Mouse (Mus musculus): ENCODE measurements around the gene Tk2.
"Not testable (repeated sequence)": the region's sequence is repeated elsewhere in the genome, so short reads cannot be mapped to it uniquely, and the experiment has no call there.

The Tk2 gene

DNA sequence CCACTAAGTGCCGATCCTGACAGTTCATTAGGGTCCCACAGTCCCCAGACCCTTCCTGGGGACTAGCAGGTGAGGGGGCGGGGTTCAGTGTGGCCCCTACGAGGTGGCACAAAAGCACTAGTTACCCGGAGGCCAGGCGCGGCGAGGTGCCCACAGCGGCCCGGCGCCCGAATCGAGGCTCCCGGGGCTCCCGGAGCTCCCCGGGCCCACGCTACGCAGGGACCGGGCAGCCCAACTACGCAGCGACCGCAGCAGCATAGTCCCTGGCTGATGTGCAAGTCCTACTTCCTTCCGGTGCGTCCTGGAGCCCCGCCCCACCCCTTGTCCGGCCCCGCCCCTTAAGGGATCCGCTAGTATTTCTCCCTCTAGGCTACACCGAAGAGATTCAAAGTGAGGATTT, at the start of gene Tk2:
TSS of gene Tk2 (minus strand) at position 283 of the 400 bp plus-strand sequence.
- peak; percentile 69 to 73 for DNase-seq (ENCODE audit: low spot score in 2 of 2)

DNA sequence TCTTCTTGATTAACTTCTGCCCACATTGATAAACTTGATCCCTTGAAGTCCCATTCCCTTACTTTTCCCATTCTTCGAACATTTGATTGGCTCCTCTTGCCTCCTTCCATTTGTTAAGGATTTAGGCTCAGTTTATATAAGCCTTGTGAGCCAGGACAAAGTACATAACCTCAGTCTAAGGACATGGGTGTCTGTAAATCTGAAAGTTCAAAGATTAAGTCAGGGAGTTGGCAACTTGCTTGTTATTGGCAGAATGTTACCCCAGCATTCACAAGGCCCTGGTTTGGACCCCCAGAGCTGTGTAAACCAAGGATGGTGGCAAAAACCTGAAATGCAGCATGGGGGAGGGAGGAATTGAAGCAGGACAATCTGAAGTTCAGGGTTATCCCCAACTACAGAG, 46.0 kb upstream of the Tk2 start:
- DNase-seq (ENCODE audit: low spot score in 2 of 2), result no peak

DNA sequence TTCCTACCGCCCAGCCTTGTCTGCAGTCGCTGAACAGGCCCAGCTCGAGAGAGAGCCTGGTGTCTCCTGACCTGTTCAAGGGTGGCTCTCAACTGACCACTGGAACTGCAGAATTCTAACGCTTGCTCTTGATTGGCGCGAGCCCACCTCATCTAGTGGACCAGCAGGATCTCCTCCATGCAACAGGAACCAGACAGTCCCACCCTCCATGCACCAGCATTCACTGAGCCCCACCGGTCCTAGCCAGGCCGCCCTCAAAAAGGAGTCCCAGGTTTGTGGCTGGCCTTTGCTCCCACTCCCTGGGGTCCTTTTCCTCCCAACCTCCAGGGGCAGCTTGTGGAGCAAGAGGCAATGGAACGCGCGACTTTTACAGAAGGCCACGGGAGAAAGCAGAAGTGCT, 44.7 kb upstream of the Tk2 start, which contains the start of gene Cmtm2a:
TSS of gene Cmtm2a (minus strand) at position 101 of the 400 bp plus-strand sequence.
- DNase-seq (ENCODE audit: low spot score in 2 of 2), result not testable (repeated sequence)

DNA sequence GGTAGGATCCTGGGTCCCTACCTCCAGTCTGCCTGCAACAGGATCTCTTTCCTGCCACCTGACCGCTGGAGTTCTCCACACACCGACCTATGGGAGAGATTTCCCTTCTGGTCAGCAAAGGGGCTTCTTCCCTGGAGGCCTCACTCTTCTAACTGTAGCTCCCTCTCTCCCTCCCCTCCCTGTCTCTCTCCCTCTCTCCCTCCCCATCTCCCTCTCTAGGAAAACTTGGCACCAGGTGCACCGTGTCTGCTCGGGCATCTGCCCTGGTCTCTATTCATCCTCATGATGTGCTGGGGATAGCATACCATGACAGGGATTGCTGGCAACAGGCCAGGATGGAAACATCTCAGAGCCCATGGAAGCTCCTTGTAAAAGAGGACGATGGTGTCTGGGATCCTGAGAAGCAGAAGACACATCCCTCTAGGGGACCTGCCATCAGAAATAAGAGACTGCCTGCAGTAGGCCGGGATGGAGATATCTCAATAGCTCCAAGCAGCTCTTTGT, 20.6 kb upstream of the Tk2 start:
- no peak for DNase-seq (ENCODE audit: low spot score in 2 of 2)

DNA sequence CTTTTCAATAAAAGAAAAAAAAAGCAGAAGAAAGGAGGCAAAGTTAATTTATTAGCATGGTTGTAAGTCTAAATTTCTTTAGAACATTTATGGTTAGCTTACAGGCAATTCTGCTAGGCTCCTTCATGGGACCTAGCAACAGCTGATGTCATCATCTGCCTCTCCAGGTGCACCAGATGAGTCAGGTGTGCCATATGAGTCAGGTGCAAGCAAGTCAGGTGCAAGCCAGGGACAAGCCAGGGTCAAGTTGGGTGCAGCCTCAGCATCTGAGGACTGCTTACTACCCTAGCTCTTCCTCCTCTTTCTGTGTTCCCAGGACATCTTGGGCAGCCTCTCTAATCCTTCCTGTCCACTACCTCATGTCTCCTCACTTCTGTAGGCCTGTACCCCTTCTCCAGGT, 20.0 kb upstream of the Tk2 start:
- DNase-seq (ENCODE audit: low spot score in 2 of 2), result no peak

DNA sequence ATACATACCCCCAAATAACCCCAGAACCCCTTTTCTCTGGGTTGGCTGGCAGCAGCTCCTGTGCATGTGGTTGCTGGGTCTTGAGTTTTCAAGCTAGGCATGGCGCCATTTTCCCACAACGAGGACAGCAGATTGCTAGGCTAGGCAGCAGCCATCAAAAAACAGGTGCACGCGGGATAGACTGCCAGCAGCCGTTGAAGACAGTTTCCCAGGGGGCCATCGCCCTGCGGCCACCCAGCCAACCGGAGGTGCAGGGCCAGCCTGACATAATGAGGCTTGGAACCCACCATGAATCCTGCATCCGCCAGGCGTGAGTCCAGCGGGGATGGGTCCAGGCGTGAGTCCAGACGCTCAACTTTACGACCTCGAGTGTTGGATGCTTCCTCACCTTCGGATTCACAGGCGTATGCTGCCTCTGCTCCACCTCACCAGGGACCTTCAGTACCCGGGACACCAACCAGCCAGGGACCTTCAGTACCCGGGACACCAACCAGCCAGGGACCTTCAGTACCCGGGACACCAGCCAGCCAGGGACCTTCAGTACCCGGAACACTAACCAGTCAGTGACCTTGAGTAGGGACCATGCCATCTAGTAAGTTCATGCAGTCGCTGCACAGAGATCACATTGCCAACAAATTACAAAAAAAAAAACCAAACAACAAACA, 16.0 kb upstream of the Tk2 start:
- not testable (repeated sequence) for DNase-seq (ENCODE audit: low spot score in 2 of 2)

DNA sequence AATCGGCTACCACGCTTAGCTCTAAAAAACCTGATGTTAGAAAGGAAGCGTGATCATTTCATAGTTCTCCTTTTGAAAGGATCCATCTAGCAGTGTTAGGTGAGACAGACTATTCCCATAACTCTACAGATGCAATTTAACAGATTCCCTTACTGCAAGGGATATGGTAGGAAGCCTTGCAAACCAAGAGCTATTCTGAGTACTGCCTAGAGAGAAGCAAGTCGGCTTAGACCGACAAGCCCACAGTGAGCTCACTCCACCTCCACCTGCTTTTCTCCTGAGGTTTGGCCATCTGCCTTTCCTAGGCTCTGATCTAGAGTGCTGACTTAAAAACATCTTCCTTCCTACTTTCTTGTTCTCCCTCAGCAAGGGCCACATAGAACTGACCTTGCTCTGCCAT, 13.4 kb upstream of the Tk2 start:
- not testable (repeated sequence) for DNase-seq (ENCODE audit: low spot score in 2 of 2)

DNA sequence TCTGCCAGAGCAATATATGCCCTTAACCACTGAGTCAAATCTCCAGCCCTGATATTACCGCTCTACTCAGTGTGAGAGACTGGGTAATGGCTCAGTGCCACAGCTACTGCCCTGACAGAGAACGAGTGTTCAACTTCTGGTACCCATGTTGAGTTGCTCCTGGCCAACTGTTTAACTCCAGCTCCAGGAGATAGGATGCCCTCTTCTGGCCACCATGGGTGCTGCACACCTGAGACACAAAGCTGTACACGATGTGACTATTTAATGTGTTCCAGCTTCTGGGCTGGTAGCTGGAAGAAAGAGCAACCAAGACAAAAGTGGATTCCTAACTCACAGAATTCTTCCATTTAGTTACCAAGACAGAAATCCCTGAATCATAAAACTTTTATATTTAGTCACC, 4.7 kb upstream of the Tk2 start:
- peak in 1 of 2 experiments; percentile 14 for DNase-seq (ENCODE audit: low spot score in 2 of 2)

DNA sequence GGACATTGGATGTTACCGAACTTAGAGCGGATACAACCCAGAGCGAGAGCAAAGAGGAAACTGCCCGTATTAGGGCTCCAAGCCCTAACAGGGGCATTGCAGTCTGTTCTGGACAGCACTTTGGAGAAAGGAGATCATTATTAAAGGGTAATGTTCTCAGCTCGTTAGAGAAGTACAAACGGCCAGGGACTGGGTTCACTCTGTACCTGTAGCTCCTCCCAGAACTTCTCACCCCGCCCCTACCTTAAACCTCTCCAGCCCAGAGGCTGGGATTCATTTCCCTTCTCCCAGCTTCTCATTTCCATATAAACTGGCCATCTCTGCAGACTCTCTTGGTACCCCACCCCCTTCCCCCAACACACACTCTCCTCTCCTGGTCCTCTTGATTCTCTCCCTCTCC, 3.1 kb upstream of the Tk2 start:
- no peak for DNase-seq (ENCODE audit: low spot score in 2 of 2)

DNA sequence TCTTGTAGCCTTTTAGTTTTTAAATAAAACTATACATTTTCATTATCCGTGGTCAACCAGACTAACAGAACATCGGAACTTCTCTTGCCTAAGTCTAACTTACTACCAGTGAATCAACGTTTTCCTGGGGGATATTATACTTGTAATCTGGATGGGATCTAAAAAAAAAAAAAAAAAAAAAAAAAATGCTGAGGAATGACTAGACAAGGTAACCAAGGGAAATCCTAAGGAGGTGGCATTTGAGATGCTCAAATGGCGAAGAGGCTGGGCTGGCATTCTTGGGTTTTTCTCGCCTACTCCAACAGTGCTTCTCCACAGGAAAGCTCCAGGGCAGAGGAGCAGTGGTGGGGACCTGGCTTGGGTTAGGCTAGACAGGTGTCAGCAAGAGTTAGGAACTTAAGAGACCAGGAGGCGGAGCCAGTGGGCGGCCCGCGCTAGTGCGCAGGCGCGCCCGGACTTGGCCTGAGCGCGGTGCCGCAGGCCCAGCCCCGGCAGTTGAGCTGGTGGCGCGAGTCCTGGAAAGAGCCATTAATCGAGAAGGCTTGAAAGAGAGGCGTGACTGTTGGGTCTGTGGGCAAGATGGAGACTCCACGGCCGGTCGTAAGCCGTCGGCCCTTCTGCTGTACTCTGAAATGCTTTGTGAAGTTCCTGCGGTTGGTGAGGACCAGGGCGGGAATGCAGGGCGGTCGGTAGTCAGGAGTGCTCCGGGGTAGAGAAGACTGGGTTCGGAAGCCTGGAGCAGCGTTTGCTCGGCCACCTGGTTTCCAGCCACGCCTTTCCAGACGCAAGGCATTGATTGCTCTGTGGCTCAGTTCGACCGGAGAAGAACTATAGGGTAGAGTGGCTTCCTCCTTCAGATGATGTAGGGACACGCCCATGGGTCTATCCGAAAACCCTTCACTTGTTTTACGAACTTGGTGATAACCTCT, 2.3 kb upstream of the Tk2 start, which contains the start of gene Cklf:
TSS of gene Cklf (plus strand) at position 423 of the 929 bp plus-strand sequence.
- peak; percentile 78 to 81 for DNase-seq (ENCODE audit: low spot score in 2 of 2)

DNA sequence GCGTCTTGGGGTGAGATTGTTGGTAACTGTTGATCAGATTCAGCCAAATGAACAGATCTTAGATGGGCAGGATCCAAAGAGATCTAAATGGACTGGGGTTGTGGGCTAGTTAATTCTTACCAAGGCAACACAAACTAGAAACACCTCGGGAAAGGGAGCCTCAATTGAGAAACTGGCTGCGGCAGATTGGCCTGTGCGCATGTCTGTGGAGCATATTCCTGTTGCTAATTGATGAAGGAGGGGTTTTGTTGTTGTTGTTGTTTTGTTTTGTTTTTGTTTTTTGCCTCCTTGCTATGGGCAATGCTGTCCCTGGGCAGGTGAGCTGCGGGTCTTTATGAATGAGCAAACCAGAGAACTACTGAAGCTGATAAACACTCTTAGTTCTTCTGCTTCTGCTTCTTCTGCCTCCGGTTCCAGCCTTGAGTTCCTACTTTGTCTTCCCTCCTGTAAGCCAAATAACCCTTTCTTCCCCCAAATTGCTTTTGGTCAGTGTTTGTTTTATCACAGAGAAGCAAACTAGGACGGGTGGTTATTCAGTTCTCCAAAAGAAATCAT, 1.2 kb upstream of the Tk2 start:
- DNase-seq (ENCODE audit: low spot score in 2 of 2), result no peak

DNA sequence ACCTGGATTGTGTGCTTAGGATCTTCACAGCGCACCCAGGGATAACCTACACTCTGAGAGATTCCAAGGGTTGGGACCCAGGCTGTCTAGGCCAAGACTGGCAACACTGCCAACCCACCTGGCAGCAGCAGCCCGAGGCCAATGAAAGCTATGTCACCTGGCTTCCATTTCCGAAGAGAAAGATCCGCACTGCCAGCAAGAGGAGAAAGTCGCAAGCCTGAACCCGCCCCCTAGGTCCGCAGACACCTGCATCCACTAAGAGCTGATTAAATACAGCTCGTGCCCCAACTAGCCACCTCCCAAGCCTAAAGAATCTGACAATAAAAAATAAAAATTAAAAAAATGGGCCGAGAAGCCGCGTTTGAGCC, 466 bp downstream of the Tk2 start:
- DNase-seq (ENCODE audit: low spot score in 2 of 2), result no peak

DNA sequence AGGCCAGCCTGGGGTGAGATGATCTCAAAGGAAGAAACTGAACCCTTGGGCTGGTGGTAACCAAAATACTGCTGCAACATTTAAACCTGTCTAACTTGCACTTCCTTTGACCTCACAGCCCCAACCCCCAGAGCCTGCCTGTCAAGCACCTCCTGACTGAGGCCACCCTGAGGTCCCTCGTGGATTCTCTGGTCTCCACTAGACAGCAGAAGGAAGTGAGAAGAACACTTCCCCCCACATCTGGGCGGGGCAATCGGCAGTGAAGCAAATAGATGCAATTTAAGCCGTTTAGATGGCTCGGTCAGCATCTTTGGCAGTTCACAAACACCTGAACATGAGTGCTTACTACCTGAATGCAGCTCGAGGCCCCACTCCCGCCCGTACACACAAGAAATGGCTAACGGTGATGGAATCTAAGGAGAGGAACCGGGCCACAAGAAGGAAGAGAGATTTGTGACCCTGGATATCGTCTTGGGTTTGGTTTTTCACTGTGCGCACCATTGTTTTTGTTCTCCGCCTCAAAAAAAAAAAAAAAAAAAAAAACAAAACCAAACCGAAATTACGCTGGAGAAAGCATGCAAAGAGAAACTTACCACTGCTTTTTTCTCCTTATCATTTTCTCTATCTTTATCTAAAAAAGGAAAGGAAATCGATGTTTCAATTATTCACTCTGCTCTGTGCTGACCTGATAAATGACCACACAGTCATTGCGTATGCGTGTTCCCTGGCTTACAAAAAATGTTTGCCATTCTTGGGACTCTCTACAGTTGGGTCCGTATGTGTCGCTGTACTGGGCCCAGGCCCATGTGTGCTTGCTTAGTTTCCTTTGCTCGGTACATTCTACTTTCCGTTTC, 1.1 kb downstream of the Tk2 start:
- DNase-seq (ENCODE audit: low spot score in 2 of 2), result no peak

DNA sequence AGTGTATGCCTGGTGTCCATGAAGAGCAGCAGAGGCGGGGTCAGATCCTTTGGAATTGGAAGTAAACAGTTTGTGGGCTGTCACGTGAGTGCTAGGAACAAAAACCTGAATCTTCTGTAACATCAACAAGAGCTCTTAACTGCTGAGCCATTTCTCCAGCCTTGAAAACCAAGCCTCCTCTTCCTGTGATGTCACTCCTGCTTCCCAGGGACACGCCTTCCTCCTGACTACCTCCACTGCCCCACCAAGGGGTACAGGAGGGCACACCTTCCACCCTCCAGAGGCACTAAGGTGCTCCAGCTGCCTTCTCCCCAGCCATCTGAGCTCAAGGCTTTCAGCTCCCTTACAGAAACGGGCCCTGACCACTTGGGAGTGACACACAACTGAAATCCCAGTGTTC, 1.7 kb downstream of the Tk2 start:
- DNase-seq (ENCODE audit: low spot score in 2 of 2), result no peak

DNA sequence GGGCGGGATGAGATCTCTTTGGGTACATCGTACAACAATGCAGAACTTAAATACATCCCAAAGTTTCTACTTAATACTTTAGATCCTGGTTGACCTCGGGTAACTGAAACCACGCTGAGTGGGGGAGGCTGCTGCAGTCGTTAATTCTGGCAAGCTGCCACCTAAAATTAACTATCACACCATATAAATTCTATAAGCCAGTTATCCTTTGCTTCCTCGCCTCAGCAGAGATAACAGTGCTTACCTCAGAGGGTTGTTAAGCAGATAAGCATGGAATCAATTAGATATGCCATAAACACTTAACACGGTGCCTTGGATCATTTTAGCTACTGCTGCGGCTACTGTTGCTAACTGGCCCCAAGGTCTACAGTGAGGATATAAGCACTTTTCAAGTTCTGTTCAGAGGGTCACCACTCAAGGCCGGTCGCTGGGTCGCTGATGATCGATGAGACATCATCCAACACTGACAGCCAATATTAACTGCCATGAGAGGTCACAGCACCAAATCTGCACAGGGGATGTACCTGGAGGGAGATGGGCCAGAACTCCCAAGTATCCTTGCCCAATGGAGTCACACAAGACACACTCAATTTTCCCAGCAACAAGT, 6.2 kb downstream of the Tk2 start:
- no peak for DNase-seq (ENCODE audit: low spot score in 2 of 2)

DNA sequence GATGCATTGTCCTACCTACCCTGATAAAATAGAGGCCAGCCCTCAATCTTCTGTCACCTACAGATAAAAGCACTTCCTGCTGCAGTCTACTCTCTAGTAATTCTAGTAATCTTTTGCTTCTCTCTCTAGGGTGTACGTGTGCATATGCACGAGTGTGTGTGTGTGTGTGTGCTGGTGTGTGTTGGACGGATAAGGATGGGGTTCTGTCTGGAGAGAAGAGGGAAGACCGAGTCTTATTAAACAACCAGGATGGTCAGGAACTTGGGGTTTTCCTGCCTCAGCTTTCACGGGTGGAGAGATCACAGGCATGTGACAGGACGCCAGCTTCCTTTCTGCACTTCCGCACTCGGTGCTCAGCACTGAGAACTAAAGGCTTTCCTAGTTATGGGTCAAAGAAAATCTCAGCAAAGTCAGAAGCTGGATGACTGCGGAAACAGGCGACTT, 8.9 kb downstream of the Tk2 start:
- DNase-seq (ENCODE audit: low spot score in 2 of 2), result no peak

DNA sequence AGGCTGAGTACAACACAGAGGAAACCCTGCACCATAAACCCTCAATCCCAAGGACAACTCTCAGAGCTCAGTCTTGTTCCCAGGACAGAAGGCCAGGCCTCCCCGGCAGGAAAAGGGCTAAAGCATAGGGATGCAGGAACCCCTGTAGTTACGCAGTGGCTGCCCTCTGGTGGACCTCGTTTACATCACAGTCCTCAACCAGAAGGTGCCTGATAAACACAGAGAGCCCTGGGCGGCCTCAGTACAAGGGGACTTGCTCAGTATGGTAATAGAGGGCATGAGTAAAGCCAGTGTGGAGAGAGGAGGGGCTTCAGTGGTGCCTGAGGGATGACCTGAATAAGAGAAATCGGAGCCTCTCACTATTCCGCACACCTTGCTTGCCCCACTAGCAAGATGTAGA, 13.8 kb downstream of the Tk2 start:
- DNase-seq (ENCODE audit: low spot score in 2 of 2), result no peak

DNA sequence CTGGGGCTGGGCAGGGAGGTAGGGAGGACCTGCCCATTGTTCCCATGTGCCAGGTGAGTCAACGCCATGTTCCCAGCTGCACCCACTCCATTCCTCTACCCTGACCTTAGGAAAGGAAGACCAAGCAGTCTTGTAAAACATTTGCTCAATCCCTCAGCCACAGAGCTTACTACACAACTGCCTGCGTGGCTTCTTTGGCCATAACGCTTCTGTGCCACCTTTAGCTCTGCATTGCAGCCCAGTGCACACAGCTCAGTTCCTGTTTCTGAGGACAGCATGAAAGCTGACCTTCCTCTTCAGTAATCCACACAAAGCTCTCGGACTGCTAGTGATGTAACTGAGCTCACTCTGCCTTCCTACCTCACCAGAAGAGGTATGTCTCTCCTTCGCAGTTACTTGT, 15.4 kb downstream of the Tk2 start:
- DNase-seq (ENCODE audit: low spot score in 2 of 2), result no peak

DNA sequence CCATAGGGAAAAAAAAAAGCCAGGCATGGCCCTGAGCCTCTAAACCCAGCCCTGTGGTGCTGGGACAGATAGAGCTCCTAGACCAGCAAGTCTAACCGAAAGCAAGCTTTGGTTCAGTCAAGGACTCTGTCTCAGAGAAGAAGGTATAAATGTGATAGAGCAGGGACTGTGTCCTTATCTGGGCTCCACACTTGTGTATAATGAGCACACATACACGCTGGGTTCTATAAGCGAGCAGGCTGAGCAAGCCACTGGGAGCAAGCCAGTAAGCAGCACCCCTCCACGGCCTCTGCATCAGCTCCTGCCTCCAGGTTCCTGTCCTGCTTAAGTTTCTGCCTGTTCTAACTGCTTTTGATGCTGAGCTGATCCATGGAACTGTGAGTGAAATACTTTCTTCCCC, 16.3 kb downstream of the Tk2 start:
- DNase-seq (ENCODE audit: low spot score in 2 of 2), result no peak

DNA sequence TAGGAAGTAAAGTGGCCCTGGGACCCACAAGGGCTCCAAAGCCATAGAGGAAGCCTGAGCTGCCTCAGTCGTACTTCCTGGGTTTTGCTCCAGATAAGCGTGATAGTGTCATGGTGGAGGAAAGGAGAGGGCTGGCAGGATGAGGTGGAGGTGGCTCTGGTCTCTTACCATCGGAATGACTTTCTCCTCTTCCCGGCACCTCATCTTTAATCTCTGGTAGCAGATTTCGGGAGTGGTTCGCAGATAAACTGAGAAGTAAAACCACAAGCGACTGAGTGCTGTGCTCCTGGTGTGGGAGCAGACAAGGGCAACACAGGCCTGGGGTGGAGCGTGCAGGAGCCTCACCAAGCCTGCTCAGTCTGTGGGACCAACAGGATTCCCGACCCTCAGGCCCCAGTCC, 18.0 kb downstream of the Tk2 start:
- DNase-seq (ENCODE audit: low spot score in 2 of 2), result no peak

DNA sequence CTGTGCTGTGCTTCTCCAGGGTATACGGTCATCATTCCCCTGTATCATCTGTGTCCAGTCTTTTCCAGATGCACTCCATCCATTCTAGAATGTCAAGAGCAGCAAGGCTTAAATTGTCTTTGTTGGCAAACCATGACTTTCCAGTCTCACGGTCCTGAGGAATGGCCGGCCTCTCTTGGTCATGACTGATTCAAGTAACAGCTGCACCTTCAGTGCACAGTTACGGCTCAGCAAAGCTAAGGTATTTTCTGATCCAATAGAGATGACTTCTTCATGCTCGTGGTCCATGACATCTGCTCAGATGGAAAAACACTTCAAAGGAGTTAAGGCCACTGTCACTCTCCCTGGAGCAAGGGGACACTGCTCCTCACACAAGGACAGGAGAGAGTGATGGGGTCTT, 21.3 kb downstream of the Tk2 start:
- no peak for DNase-seq (ENCODE audit: low spot score in 2 of 2)
